Mouse (Mus musculus): ENCODE data around the gene Setd5.

Setd5 gene

DNA sequence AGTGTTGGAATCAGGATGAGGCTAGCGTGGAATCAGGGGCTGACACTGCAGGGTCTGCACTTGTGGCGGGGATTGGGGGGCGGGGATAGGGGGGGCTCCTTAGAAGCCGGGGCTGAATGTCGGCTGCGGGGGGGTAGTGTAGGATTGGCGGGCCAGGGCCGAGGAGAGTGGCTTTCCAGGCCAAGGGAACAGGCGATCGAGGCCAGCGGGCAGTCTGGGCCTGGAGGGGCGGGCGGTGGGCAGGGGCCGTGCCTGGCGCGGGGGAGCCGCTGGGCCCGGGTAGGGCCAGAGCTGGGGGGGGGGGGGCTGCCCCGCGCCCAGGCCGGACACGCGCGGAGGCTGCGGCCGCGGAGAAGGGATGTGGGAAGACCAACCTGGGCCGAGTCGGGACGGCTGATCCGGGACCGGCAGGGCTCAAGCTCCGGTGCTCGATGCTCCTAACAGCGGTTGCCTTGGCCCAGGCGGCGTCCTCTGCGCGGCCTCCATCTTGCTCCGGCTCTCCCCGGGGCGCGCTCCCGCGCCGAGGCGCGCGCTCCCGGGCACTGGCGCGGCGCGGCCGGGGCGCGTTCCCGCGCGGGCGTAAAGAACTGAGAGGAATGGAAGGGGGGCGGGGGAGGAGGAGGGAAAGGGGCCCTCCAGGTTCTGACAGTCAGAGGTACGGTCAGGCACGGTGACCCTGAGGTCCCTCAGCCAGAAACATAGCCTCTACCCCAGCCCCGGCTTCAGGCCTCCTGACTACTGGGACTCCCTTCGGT lies 117.9 kb downstream of the Setd5 start, which contains the start of gene Lhfpl4:
Gene Lhfpl4, minus strand, starts transcription at position 544 of the 755 bp plus-strand sequence.
- peak; percentile 76 for DNase-seq

DNA sequence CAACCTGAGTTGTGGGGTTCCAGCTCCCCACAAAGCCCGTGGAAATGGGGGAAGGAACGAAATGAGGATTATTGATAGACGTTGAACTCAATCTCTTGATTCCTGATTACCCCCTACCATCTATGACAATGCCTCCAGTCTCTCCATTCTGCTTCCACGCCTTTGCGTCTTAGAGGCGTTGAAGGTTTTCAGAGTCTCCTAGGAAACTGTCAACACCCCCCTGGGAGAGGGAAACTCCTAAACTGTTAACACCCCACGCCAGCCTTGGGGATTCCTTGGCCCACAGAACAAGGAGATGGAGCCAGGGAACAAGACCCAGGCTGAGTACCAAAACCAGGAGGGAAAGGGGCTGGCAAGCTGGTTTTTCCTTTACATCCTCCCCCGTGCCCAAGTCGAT lies 118.4 kb downstream of the Setd5 start:
- DNase-seq, result peak; percentile 14

Measured in right cerebral cortex, postnatal 4 days (tissue).